Mouse (Mus musculus) neural tube, embryonic 15.5 days (tissue): ENCODE results near the gene Anks3. TPM values are rescaled to one million over a fixed set of nuclear protein-coding genes. Genes with fewer than 3 reads are reported as not detected.

Experiments used
- ATAC-seq: fragments of 200-750 bp; cut with Nextera tagmentation; 2 replicates; pipeline ENCODE4 v1.8.0; 2017; ENCODE audit warnings: mild to moderate bottlenecking, moderate TSS enrichment, moderate library complexity; ENCODE audit not compliant: low FRiP score
- H3K27ac ChIP-seq: fragments of 300-500 bp; sonication (generic); replicated peaks from 2 replicates; pipeline ENCODE4 v1.5.1; 2015; ENCODE audit warnings: mild to moderate bottlenecking, inconsistent platforms
- H3K27me3 ChIP-seq: fragments of 300-500 bp; sonication (generic); replicated peaks from 2 replicates; pipeline ENCODE4 v1.6.1; 2015; ENCODE audit warnings: inconsistent platforms
- H3K36me3 ChIP-seq: fragments of 300-500 bp; sonication (generic); 2 replicates; pipeline ENCODE4 v1.6.1; 2015; ENCODE audit warnings: inconsistent platforms
- H3K4me1 ChIP-seq: fragments of 300-500 bp; sonication (generic); 2 replicates; pipeline ENCODE4 v1.6.1; 2015; ENCODE audit warnings: inconsistent platforms
- H3K4me2 ChIP-seq: fragments of 300-500 bp; sonication (generic); 2 replicates; pipeline ENCODE4 v1.6.1; 2015; ENCODE audit warnings: inconsistent platforms, mild to moderate bottlenecking, moderate library complexity
- H3K4me3 ChIP-seq: fragments of 300-500 bp; sonication (generic); replicated peaks from 2 replicates; pipeline ENCODE4 v1.5.1; 2015; ENCODE audit warnings: mild to moderate bottlenecking, inconsistent platforms
- H3K9ac ChIP-seq: fragments of 300-500 bp; sonication (generic); replicated peaks from 2 replicates; pipeline ENCODE4 v1.6.1; 2015; ENCODE audit warnings: mild to moderate bottlenecking, inconsistent platforms
- H3K9me3 ChIP-seq: fragments of 300-500 bp; sonication (generic); replicated peaks from 2 replicates; pipeline ENCODE4 v1.6.1; 2016; ENCODE audit warnings: inconsistent platforms
- WGBS: fragments of 180-500 bp; shearing (Covaris S2); methylation state at CpG from one replicate; pipeline ENCODE4 v1.1.7; 2015; ENCODE audit warnings: mixed read lengths; 5-methylcytosine and 5-hydroxymethylcytosine counted together
- polyA plus RNA-seq: library from polyadenylated mRNA; unstranded; fragments of >200 nt; fragmentation: Nextera tagmentation; extraction: Ambion mirVana; gene quantifications from 2 replicates; pipeline ENCODE4 v1.2.1, GENCODE M21; 2015

Gene Anks3
- polyA plus RNA-seq = 68.6 and 71.5 TPM in 2 replicates

GRCm38 (mm10) chr16:4963797-4964709, at the start of gene Anks3:
Gene Anks3 (minus strand): TSS chr16:4964205.
- peak within 1 kb of the TSS; percentile 95 for H3K9ac ChIP-seq
- H3K9me3 ChIP-seq = no peaks in the 10 kb centered on the region
- H3K27me3 ChIP-seq = no peaks in the 10 kb centered on the region
- WGBS = under 1% methylated on average over 76 of the region's 76 CpGs
- peaks cover 44% of the 10 kb centered on the region for H3K4me1 ChIP-seq
- H3K4me3 ChIP-seq = peak within 1 kb of the TSS; percentile 99
- H3K4me2 ChIP-seq = peak within 1 kb of the TSS; percentile 83
- peak; percentile 98 for ATAC-seq
- peak within 1 kb of the TSS; percentile 89 for H3K27ac ChIP-seq
- H3K36me3 ChIP-seq = peaks cover 21% of the 10 kb centered on the region; the same call in 1 of the 2 replicates

- ATAC-seq = peak; percentile 99
- H3K9me3 ChIP-seq = no peaks in the 10 kb centered on the region
- under 1% methylated on average over 63 of the region's 63 CpGs for WGBS
- H3K4me1 ChIP-seq = peaks cover 20% of the 10 kb centered on the region
- H3K9ac ChIP-seq = peak within 1 kb of the TSS; percentile 61
- peak within 1 kb of the TSS; percentile 61 for H3K4me3 ChIP-seq
- peaks cover 60% of the 10 kb centered on the region for H3K36me3 ChIP-seq
- no peaks in the 10 kb centered on the region for H3K27me3 ChIP-seq
- H3K27ac ChIP-seq = peak within 1 kb of the TSS; percentile 86
- peak within 1 kb of the TSS; percentile 78 for H3K4me2 ChIP-seq
Observed at GRCm38 (mm10) chr16:5013054-5013838, 49.2 kb upstream of the Anks3 start, which contains the start of gene Rogdi. Gene Rogdi (minus strand): TSS chr16:5013553.

- Histone ChIP-seq H3K4me1 (peaks cover 20% of the 10 kb centered on the region), H3K9ac (peak overlapping the region; percentile 61), H3K9me3 (no peaks in the 10 kb centered on the region), H3K27ac (peak overlapping the region; percentile 86), H3K36me3 (peaks cover 51% of the 10 kb centered on the region), H3K27me3 (no peaks in the 10 kb centered on the region), H3K4me2 (peak overlapping the region; percentile 78), H3K4me3 (peak overlapping the region; percentile 61)
- ATAC-seq = no peak
- 53% methylated on average over 13 of the region's 13 CpGs for WGBS
Observed at GRCm38 (mm10) chr16:5012036-5013005, 48.3 kb upstream of the Anks3 start.

GRCm38 (mm10) chr16:5011285-5011684, 47.3 kb upstream of the Anks3 start:
- Histone ChIP-seq H3K4me1 (peaks cover 20% of the 10 kb centered on the region), H3K27me3 (no peaks in the 10 kb centered on the region), H3K4me2 (no peak overlapping the region), H3K9me3 (no peaks in the 10 kb centered on the region), H3K36me3 (peaks cover 40% of the 10 kb centered on the region), H3K4me3 (no peak overlapping the region), H3K9ac (no peak overlapping the region), H3K27ac (no peak overlapping the region)
- ATAC-seq = no peak
- 90% methylated on average over 7 of the region's 7 CpGs for WGBS

GRCm38 (mm10) chr16:5010371-5010935, 46.4 kb upstream of the Anks3 start:
- Histone ChIP-seq H3K4me2 (no peak overlapping the region), H3K9ac (no peak overlapping the region), H3K36me3 (peaks cover 32% of the 10 kb centered on the region), H3K27me3 (no peaks in the 10 kb centered on the region), H3K4me3 (no peak overlapping the region), H3K4me1 (peaks cover 20% of the 10 kb centered on the region), H3K9me3 (no peaks in the 10 kb centered on the region), H3K27ac (no peak overlapping the region)
- no peak for ATAC-seq
- WGBS = 80% methylated on average over 10 of the region's 10 CpGs

- Histone ChIP-seq H3K36me3 (peaks cover 21% of the 10 kb centered on the region), H3K4me2 (no peak overlapping the region), H3K4me1 (peaks cover 20% of the 10 kb centered on the region), H3K27ac (no peak overlapping the region), H3K27me3 (no peaks in the 10 kb centered on the region), H3K9ac (no peak overlapping the region), H3K4me3 (no peak overlapping the region), H3K9me3 (no peaks in the 10 kb centered on the region)
- ATAC-seq = no peak
- WGBS = 87% methylated on average over 12 of the region's 12 CpGs
Observed at GRCm38 (mm10) chr16:5008076-5008475, 44.1 kb upstream of the Anks3 start.

- H3K9ac ChIP-seq = no peak overlapping the region
- H3K27ac ChIP-seq = no peak overlapping the region
- H3K9me3 ChIP-seq = no peaks in the 10 kb centered on the region
- H3K27me3 ChIP-seq = no peaks in the 10 kb centered on the region
- no peak overlapping the region for H3K4me3 ChIP-seq
- WGBS = 53% methylated on average over 6 of the region's 6 CpGs
- H3K36me3 ChIP-seq = peaks cover 21% of the 10 kb centered on the region
- H3K4me2 ChIP-seq = no peak overlapping the region
- no peak for ATAC-seq
- peaks cover 16% of the 10 kb centered on the region for H3K4me1 ChIP-seq
Observed at GRCm38 (mm10) chr16:5007492-5007891, 43.5 kb upstream of the Anks3 start.

GRCm38 (mm10) chr16:5007067-5007466, 43.1 kb upstream of the Anks3 start, which contains the start of gene Smim22:
Gene Smim22 (plus strand): TSS chr16:5007288.
- Histone ChIP-seq H3K4me1 (peaks cover 12% of the 10 kb centered on the region), H3K9me3 (no peaks in the 10 kb centered on the region), H3K4me3 (no peak within 1 kb of the TSS), H3K4me2 (no peak within 1 kb of the TSS), H3K9ac (no peak within 1 kb of the TSS), H3K36me3 (peaks cover 21% of the 10 kb centered on the region), H3K27ac (no peak within 1 kb of the TSS), H3K27me3 (no peaks in the 10 kb centered on the region)
- no peak for ATAC-seq
- WGBS = 68% methylated on average over 5 of the region's 5 CpGs

GRCm38 (mm10) chr16:5000611-5001010, 36.6 kb upstream of the Anks3 start:
- Histone ChIP-seq H3K9me3 (no peaks in the 10 kb centered on the region), H3K4me2 (no peak overlapping the region), H3K9ac (no peak overlapping the region), H3K27me3 (no peaks in the 10 kb centered on the region), H3K27ac (no peak overlapping the region), H3K36me3 (no peaks in the 10 kb centered on the region), H3K4me3 (no peak overlapping the region), H3K4me1 (no peaks in the 10 kb centered on the region)
- 82% methylated on average over 3 of the region's 3 CpGs for WGBS
- no peak for ATAC-seq

- no peaks in the 10 kb centered on the region for H3K9me3 ChIP-seq
- H3K36me3 ChIP-seq = no peaks in the 10 kb centered on the region
- H3K4me2 ChIP-seq = no peak overlapping the region
- no peak for ATAC-seq
- no peaks in the 10 kb centered on the region for H3K27me3 ChIP-seq
- H3K4me3 ChIP-seq = no peak overlapping the region
- H3K27ac ChIP-seq = no peak overlapping the region
- 80% methylated on average over 1 of the region's 1 CpGs for whole genome bisulfite sequencing
- H3K4me1 ChIP-seq = no peaks in the 10 kb centered on the region
- no peak overlapping the region for H3K9ac ChIP-seq
Observed at GRCm38 (mm10) chr16:4998984-4999383, 35.0 kb upstream of the Anks3 start.
